Mouse (Mus musculus): Measurements from ENCODE around the gene Avil.

GRCm38 (mm10) chr10:127047954-127048353, 47.4 kb downstream of the Avil start, which contains the start of gene Cyp27b1:
- TF ChIP-seq EP300 (IDR thresholded peaks at IDR 0.05) (no peak), CTCF (IDR thresholded peaks at IDR 0.05) (no peak)

Data from lung, postnatal 0 days (tissue).